Mouse (Mus musculus) spleen, embryonic (tissue): ENCODE data around the gene Smoc2.

Experiments used
- CTCF ChIA-PET: fragments of 350-600 bp; sonication (Branson Sonifier 250); formaldehyde crosslinking; loops from one replicate; lab custom pipeline; 2022; lab: Charles Lee

The Smoc2 gene

GRCm38 (mm10) chr17:14346891-14347290 lies 67.6 kb downstream of the Smoc2 start:
- CTCF ChIA-PET: no interaction called here

DNA sequence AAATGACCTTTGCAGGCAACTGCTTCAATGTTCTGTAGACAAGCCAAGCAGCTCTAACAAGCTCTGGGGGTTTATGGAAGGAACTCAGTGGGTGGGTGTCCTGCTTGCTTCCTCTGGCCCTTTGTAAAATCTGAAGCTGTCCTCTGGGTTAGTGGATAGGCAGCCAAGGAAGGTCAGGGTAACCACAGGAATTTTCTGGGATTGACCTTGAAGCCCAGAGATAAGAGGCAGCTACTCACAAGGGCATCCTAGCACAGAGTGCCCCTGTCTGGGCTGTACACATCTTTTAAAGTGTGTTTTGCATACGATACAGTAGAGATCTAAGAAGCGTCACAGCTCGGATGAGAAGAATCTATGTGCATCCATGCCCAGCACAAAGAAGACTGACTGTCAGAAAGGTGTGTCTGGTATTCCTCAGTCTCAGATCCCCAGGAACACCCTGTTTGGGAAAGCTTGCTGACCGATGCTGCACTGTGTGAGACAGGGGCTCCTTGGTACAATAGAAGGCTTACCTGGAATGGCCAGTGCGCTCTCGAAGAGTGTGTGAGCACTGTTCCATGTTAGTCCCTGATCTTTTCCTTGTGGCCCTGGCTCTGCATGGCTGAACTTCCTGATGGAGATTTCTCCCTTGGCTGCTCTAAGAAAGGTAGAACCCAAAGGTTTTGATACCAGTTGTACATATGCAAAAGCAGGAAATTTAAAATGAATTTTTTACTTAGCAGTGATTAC lies 69.9 kb downstream of the Smoc2 start:
- CTCF ChIA-PET: no interaction called here

- CTCF ChIA-PET: no interaction called here
Measured at GRCm38 (mm10) chr17:14353219-14354079, 74.1 kb downstream of the Smoc2 start.

DNA sequence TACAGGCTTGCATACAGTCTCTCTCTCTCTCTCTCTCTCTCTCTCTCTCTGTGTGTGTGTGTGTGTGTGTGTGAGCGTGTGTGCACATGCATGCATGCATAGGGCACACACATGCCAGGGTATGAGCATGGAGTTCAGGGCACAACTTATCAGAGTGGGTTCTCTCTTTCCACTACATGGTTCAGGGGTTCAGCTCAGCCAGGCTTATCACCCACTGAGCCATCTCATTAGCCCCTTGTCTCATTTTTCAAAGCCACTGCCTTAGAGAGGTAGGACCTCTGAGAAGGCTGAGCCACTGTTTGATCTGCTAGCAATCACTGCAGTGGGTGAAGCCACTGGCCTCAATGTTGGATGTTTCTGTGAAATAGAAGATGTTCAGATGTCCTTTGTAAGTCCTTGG lies 82.2 kb downstream of the Smoc2 start:
- CTCF ChIA-PET: no interaction called here

GRCm38 (mm10) chr17:14370476-14370875 lies 91.2 kb downstream of the Smoc2 start:
- CTCF ChIA-PET: no interaction called here

DNA sequence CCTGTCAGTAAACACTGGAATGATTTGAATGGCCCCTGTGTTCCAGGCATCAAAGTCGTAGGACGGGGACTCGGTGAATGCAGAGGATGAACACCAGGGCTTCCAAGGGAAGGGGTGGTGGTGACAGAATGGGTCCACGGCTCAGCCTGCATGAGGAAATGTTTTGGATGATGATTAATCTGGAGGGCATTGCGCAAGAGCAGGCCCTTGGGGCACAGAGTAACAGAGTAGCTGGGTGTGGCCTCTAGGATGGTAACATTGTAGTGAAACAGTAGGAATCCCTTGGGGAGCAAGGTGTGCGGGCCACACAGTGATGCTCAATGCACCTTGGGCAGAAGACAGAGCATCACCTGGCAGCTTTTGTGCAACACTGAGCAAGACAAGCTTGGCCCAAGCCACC lies 92.3 kb downstream of the Smoc2 start:
- CTCF ChIA-PET: no interaction called here

- CTCF ChIA-PET: no interaction called here
Measured at GRCm38 (mm10) chr17:14372324-14373145, 93.2 kb downstream of the Smoc2 start.

DNA sequence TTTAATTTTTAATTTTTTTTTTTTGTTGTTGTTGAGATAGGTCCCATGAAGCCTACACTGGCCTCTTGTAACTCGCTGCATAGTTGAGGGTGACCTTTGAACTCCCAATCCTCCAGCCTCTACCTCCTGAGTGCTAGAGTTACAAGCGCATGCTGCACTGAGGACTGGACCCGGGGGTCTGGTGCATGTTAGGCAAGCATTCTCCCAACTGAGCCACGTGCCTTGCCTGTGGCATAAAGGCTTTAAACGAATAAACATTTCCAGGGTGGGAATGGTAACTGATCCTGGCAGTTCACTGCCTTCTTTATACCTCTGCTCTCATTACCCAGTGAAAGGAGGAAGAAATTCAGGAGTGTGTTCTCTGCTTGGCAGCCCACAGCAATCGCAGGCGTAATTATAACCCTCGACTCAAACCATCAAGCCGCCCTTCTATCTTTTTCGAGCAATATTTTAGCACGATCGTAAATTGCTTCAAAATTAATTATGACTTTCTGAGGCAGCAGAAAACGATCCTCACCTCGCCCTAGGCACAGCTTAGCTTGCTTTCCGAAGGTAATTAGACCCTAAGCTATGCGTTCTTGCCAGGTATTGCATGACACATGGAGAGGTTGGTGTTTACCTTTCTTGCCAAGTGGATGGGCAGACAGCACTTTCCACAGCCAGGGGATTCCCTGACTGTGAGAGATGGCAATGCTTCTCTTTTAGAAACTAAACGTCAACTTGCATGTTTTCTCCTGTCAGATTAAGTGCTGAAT lies 99.6 kb downstream of the Smoc2 start:
- CTCF ChIA-PET: no interaction called here

- CTCF ChIA-PET: no interaction called here
Measured at GRCm38 (mm10) chr17:14379518-14379917, 100.2 kb downstream of the Smoc2 start.

GRCm38 (mm10) chr17:14379966-14380365 lies 100.7 kb downstream of the Smoc2 start:
- CTCF ChIA-PET: no interaction called here

DNA sequence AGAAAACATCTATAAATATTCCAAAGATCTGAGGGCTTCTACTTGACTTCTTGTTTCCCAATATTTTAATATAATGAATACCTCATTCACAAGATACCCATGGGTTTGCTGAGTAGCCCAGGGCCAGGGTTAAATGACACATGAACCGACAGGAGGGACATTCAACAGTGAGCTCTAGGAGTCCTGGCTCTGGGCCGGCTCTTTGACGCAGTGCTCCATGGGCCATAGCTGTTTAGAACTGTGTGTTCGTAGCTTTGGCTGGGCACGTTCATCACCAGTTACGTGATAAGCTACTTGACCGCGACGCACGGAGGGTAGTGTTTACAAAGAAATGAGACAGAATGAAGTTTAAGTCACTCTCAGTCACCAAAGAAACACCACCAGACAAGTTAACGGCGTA lies 101.2 kb downstream of the Smoc2 start:
- CTCF ChIA-PET: no interaction called here

- CTCF ChIA-PET: no interaction called here
Measured at GRCm38 (mm10) chr17:14381482-14381881, 102.2 kb downstream of the Smoc2 start.

- CTCF ChIA-PET: interaction anchor here (0.6 kb wide), 1 partner anchor 1142 kb away, joined by 14 read pairs; no protein-coding TSS in a partner anchor
Measured at GRCm38 (mm10) chr17:14383981-14384380, 104.7 kb downstream of the Smoc2 start.

- CTCF ChIA-PET: no interaction called here
Measured at GRCm38 (mm10) chr17:14384980-14385379, 105.7 kb downstream of the Smoc2 start.

- CTCF ChIA-PET: no interaction called here
Measured at GRCm38 (mm10) chr17:14387261-14387660, 108.0 kb downstream of the Smoc2 start.

DNA sequence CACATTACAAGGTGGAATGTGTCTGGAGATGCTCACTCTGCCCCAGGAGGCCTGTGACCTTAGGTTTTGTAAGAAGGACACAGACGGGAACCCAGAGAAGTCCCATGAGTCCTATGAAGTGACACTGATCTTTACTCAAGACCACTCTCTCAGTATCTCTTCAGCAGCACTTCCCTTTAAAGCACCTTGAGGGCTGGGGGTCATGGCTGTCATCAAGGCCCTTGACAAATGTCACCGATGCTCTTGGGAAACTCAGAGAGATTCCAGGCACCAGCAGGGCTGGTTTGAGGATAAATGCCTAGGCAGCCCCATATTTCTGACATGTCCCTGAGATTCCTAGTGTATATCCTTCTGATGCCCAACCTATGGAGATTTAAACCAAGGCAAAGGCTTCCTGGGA lies 113.1 kb downstream of the Smoc2 start:
- CTCF ChIA-PET: no interaction called here

DNA sequence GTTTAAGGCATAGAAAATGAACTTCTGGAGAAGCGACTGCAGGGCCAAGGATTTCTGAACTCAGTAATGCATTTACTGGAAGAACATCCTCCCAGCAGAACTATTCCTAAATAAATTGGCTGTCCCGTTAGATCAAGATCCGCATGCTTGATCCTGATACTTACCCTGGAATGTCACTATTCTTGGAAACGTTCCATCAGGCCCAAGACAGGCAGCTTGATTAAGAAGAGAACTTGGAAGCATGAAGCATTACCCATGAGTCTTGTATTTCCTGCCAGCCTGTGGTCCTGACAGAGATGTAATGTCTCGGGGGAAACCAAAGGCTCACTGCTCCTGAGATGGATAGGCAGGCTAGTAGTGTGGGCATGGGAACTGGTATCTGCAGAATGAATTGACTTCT lies 115.6 kb downstream of the Smoc2 start:
- CTCF ChIA-PET: no interaction called here

DNA sequence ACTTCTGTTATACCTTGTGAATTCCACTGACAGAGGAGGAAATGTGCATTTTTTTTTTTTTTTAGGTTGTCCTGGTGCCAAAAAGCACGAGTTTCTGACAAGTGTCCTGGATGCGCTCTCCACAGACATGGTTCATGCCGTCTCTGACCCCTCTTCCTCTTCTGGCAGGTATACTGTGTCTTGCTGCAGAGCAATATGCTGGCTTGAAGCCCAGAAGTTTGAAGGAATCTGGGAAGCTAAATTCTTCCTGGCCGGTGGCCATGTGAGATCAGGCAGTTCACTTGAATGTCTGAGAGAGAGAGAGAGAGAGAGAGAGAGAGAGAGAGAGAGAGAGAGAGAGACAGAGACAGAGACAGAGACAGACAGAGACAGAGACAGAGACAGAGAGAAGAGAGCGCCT lies 118.2 kb downstream of the Smoc2 start:
- CTCF ChIA-PET: no interaction called here

GRCm38 (mm10) chr17:14398650-14399424 lies 119.5 kb downstream of the Smoc2 start:
- CTCF ChIA-PET: no interaction called here

DNA sequence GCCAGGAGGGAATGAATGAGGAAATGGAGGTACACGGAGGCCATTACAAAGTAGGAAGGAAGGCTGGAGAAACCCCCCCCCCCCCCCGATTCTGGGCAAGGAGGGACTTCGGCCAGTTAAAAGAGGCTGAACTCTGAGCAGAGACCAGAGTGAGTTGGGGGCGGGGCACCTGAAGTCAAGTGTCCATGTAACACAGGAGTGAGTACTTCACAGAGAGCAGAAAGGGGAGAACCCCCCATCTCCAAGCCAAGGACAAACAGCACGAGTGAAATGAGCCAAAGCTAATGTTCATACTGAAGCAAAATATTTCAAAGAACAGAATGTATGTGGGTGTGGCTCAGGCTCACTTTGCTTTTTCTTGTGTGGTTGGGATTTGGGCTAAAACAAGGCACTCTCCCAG lies 121.7 kb downstream of the Smoc2 start:
- CTCF ChIA-PET: interaction anchor here (0.6 kb wide), 1 partner anchor 26 kb away, joined by 3 read pairs; no protein-coding TSS in a partner anchor
